Mouse (Mus musculus): ENCODE results near the gene Pdrg1. TPM values are rescaled to one million over a fixed set of nuclear protein-coding genes. Genes with fewer than 3 reads are reported as not detected.

Pdrg1 gene
- polyA plus RNA-seq, 1 experiment from 2014 or later = 102 TPM

DNA sequence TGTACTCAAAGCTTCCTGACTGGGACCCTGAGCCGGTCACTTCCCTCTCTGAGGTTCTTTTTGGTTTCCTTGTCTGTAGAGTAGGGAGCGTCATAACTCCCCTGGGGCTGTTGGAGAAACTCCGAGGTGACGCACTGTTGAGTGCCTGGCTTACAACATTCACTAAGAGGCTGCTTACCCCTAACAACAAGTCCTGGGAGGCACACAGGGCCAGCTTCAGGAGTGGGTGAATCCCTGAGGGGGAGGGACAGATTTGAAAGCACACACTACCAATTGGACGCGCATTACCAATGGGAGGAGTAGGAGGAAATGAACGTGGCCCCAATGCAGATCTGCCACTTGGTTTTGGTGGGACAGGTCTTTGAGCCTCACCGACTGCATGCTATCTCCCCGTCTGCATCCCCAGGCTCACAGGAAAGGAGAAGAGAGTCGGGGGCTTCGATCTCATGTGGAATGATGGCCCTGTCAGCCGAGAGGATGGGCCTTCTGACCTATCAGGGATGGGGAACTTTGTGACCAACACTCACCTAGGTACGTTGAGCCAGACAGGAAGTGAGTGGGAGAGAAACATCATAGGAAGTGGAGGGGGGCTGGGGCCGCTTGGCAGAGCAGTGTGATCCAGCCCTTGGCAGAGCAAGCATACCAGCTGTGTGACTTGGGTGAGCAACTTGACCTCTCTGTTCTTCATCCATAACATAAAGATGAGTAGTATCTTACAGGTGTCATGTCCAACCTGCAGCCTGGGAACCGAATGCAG lies 12.6 kb downstream of the Pdrg1 start:
- DNase-seq (ENCODE audit: low spot score) = no peak
- Histone ChIP-seq H3K9ac (ENCODE audit: low read length) (no peak overlapping the region), H3K27ac (ENCODE audit: low read depth, low read length) (no peak overlapping the region), H3K4me2 (ENCODE audit: low read depth) (no peak overlapping the region), H3K27me3 (ENCODE audit: control insufficient read depth, insufficient read depth, low read length) (no peaks in the 10 kb centered on the region), H3K36me3 (ENCODE audit: control insufficient read depth, insufficient read depth, low read length) (no peaks in the 10 kb centered on the region; the same call in 1 of the 2 replicates), H3K4me1 (ENCODE audit: control insufficient read depth, insufficient read depth, low read length) (no peaks in the 10 kb centered on the region), H3K9me3 (ENCODE audit: control insufficient read depth, low read length) (no peaks in the 10 kb centered on the region), H3K4me3 (ENCODE audit: low read depth, low read length) (no peak overlapping the region)
- WGBS = 81% methylated on average over 15 of the region's 15 CpGs
- no peak for ATAC-seq (ENCODE audit: insufficient read depth, low FRiP score, low TSS enrichment)

DNA sequence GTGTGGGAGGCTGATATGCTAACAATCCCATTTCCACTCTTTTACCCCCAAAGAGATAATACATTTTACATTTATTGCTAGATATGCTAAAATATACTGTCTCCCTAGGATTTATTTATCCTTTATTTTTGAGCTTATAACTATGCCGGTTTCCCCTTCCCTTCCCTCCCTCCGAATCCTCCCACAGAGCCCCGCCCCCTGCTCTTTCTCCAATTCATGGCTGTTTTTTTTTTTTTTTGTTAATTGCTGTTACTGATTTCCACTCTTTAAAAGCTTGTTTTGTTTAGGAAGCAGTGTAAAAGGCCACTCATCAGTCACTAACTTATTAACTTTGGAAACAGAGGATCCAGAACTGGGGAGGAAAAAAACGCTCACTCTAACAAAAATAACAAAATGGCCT lies 18.2 kb downstream of the Pdrg1 start:
- Histone ChIP-seq H3K27ac (ENCODE audit: low read depth, low read length) (no peak overlapping the region), H3K27me3 (ENCODE audit: control insufficient read depth, insufficient read depth, low read length) (no peaks in the 10 kb centered on the region), H3K4me2 (ENCODE audit: low read depth) (no peak overlapping the region), H3K9me3 (ENCODE audit: control insufficient read depth, low read length) (no peaks in the 10 kb centered on the region), H3K36me3 (ENCODE audit: control insufficient read depth, insufficient read depth, low read length) (no peaks in the 10 kb centered on the region), H3K4me1 (ENCODE audit: control insufficient read depth, insufficient read depth, low read length) (no peaks in the 10 kb centered on the region), H3K9ac (ENCODE audit: low read length) (no peak overlapping the region), H3K4me3 (ENCODE audit: low read depth, low read length) (no peak overlapping the region)
- no peak for ATAC-seq (ENCODE audit: insufficient read depth, low FRiP score, low TSS enrichment)
- no peak for DNase-seq (ENCODE audit: low spot score)
- 61% methylated on average over 4 of the region's 4 CpGs for WGBS

DNA sequence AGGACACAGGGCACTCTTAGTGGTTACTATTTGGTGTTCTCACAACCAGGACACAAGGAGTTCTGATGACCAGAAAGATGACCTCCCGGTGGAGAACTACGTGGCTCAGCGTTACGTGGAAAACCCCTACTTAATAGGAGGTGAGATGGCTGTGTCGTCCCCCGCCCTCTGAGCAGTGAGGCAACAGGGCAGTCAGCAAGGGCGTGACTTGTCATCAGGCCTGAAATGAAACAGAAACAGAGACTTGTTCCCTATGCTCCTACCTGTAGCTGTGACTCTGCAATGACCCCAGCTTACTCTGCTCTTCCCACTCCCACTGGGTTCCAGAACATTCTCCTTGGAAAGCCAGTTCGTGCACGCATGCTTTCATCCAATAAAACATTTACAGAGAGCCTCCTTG lies 23.7 kb downstream of the Pdrg1 start:
- no peaks in the 10 kb centered on the region for H3K36me3 ChIP-seq (ENCODE audit: control insufficient read depth, insufficient read depth, low read length)
- DNase-seq (ENCODE audit: low spot score) (no peak), ATAC-seq (ENCODE audit: insufficient read depth, low FRiP score, low TSS enrichment) (no peak)
- H3K4me2 ChIP-seq (ENCODE audit: low read depth) = no peak overlapping the region
- no peaks in the 10 kb centered on the region for H3K27me3 ChIP-seq (ENCODE audit: control insufficient read depth, insufficient read depth, low read length)
- 91% methylated on average over 9 of the region's 9 CpGs for WGBS
- no peaks in the 10 kb centered on the region for H3K9me3 ChIP-seq (ENCODE audit: control insufficient read depth, low read length)
- no peaks in the 10 kb centered on the region for H3K4me1 ChIP-seq (ENCODE audit: control insufficient read depth, insufficient read depth, low read length)
- no peak overlapping the region for H3K9ac ChIP-seq (ENCODE audit: low read length)
- no peak overlapping the region for H3K4me3 ChIP-seq (ENCODE audit: low read depth, low read length)
- no peak overlapping the region for H3K27ac ChIP-seq (ENCODE audit: low read depth, low read length)

DNA sequence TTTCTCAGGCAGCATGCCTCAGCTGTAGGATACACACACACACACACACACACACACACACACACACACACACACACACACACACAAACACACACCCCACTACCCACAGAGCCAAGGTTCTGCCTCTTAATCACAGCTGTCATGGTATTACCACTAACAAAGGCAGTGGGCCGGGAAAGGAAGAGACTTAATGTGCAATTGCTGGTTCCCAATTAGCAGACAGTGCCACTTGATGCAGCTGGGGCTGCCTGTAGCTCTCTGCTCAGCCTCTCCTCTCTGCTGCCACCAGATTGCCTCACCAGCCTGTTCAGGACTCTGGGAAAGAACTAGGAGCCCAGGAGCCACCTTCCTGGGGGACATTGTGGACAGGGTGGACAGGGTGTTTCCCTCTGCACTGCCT lies 29.6 kb downstream of the Pdrg1 start:
- H3K9ac ChIP-seq (ENCODE audit: low read length) = no peak overlapping the region
- H3K4me3 ChIP-seq (ENCODE audit: low read depth, low read length) = no peak overlapping the region
- DNase-seq (ENCODE audit: low spot score) = no peak
- no peak overlapping the region for H3K4me2 ChIP-seq (ENCODE audit: low read depth)
- H3K4me1 ChIP-seq (ENCODE audit: control insufficient read depth, insufficient read depth, low read length) = no peaks in the 10 kb centered on the region
- WGBS = 14% methylated on average over 1 of the region's 1 CpGs
- no peak overlapping the region for H3K27ac ChIP-seq (ENCODE audit: low read depth, low read length)
- H3K9me3 ChIP-seq (ENCODE audit: control insufficient read depth, low read length) = no peaks in the 10 kb centered on the region
- H3K36me3 ChIP-seq (ENCODE audit: control insufficient read depth, insufficient read depth, low read length) = no peaks in the 10 kb centered on the region
- H3K27me3 ChIP-seq (ENCODE audit: control insufficient read depth, insufficient read depth, low read length) = no peaks in the 10 kb centered on the region
- ATAC-seq (ENCODE audit: insufficient read depth, low FRiP score, low TSS enrichment) = no peak

DNA sequence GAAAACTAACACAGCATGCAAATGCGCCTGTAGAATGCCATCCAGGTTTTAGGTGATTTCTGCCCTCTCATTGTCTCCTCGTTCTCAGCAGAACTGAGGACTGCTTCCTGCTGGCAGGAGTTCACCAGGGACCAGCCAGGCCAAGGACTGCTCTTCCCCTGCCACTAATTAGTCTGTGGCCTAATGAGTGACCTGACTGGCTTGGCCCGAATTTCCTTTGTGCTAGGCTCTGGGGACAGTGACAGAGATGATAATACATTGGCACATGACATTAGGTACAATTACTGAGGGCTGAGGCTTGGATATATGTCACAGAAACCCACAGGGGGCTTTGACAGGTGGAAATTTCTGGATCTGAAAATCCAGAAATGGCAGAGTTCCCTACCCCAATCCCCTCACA lies 38.2 kb downstream of the Pdrg1 start:
- H3K36me3 ChIP-seq (ENCODE audit: control insufficient read depth, insufficient read depth, low read length) = no peaks in the 10 kb centered on the region
- H3K4me2 ChIP-seq (ENCODE audit: low read depth) = no peak overlapping the region
- ATAC-seq (ENCODE audit: insufficient read depth, low FRiP score, low TSS enrichment) (no peak), DNase-seq (ENCODE audit: low spot score) (no peak)
- H3K4me1 ChIP-seq (ENCODE audit: control insufficient read depth, insufficient read depth, low read length) = no peaks in the 10 kb centered on the region
- no peak overlapping the region for H3K9ac ChIP-seq (ENCODE audit: low read length)
- no peaks in the 10 kb centered on the region for H3K27me3 ChIP-seq (ENCODE audit: control insufficient read depth, insufficient read depth, low read length)
- H3K4me3 ChIP-seq (ENCODE audit: low read depth, low read length) = no peak overlapping the region
- WGBS = 61% methylated on average over 3 of the region's 3 CpGs
- H3K27ac ChIP-seq (ENCODE audit: low read depth, low read length) = no peak overlapping the region
- no peaks in the 10 kb centered on the region for H3K9me3 ChIP-seq (ENCODE audit: control insufficient read depth, low read length)

DNA sequence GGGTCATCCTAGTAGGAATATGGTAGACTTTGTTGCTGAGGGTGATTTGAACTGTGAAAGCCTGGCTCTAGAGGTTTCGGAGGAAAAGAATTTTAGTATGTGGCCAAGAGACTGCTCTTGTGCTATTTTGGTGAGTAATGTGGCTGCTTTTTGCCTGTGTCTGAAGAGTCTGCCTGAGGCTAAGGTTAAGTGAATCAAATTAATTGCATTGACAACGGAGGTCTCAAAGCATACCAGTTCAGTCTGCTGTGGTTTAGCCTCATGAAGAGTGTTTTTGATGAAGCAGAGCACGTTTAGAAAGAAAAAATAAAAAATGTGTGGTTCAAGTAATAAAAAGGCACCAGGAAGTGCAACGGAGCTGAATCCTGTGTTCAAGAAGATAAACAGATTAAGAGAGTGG lies 49.7 kb downstream of the Pdrg1 start:
- Histone ChIP-seq H3K27ac (ENCODE audit: low read depth, low read length) (no peak overlapping the region), H3K4me2 (ENCODE audit: low read depth) (no peak overlapping the region), H3K9ac (ENCODE audit: low read length) (no peak overlapping the region), H3K4me1 (ENCODE audit: control insufficient read depth, insufficient read depth, low read length) (no peaks in the 10 kb centered on the region), H3K36me3 (ENCODE audit: control insufficient read depth, insufficient read depth, low read length) (no peaks in the 10 kb centered on the region), H3K4me3 (ENCODE audit: low read depth, low read length) (no peak overlapping the region), H3K27me3 (ENCODE audit: control insufficient read depth, insufficient read depth, low read length) (no peaks in the 10 kb centered on the region), H3K9me3 (ENCODE audit: control insufficient read depth, low read length) (no peaks in the 10 kb centered on the region)
- DNase-seq (ENCODE audit: low spot score) = no peak
- WGBS = 82% methylated on average over 4 of the region's 4 CpGs
- ATAC-seq (ENCODE audit: insufficient read depth, low FRiP score, low TSS enrichment) = no peak

DNA sequence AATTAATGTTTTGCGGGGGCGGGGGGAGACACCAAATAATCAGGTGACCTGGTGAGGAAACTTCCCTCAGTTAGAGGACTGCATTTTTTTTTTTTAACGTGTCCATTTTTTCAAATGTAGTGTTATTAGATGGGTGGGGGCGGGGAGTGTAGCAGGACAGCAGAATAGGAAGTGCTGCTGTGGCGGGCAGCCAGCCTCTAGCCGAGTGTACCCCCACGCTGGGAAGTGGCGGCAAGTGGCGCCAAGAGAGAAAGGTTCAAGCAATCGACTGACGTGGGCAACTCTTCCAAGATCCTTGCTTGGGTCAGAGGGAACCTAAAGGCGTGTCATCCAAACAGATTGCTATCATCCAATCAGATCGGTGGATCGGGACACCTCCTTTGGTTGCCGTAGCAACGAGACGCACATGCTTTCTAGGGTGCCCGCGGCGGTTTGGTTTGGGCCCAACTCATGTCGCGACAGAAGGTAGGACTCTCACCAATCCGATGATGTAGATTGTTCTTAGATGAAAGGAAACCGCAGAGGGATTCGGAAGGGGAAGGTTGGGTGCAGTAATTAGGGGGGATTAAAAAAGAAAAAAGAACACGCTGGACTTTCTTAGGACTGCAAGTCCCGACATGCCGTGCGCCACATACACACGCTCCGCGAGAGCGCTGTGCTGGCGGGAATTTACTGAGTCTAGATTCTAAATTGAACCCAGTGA lies 53.0 kb downstream of the Pdrg1 start, which contains the start of gene Ttll9:
TSS of gene Ttll9 (plus strand) at position 395 of the 703 bp plus-strand sequence.
- Histone ChIP-seq H3K9me3 (ENCODE audit: control insufficient read depth, low read length) (no peaks in the 10 kb centered on the region), H3K36me3 (ENCODE audit: control insufficient read depth, insufficient read depth, low read length) (no peaks in the 10 kb centered on the region), H3K4me2 (ENCODE audit: low read depth) (peak within 1 kb of the TSS; percentile 44), H3K27ac (ENCODE audit: low read depth, low read length) (no peak within 1 kb of the TSS), H3K4me3 (ENCODE audit: low read depth, low read length) (peak within 1 kb of the TSS; percentile 37), H3K9ac (ENCODE audit: low read length) (peak within 1 kb of the TSS; percentile 3; the same call in 1 of the 2 replicates), H3K27me3 (ENCODE audit: control insufficient read depth, insufficient read depth, low read length) (no peaks in the 10 kb centered on the region), H3K4me1 (ENCODE audit: control insufficient read depth, insufficient read depth, low read length) (no peaks in the 10 kb centered on the region)
- ATAC-seq (ENCODE audit: insufficient read depth, low FRiP score, low TSS enrichment) (peak; percentile 88), DNase-seq (ENCODE audit: low spot score) (peak; percentile 87)
- 3% methylated on average over 34 of the region's 34 CpGs for WGBS
